9 mouse cellular contexts compared by ENCODE assay signal in the genomic region with DNA sequence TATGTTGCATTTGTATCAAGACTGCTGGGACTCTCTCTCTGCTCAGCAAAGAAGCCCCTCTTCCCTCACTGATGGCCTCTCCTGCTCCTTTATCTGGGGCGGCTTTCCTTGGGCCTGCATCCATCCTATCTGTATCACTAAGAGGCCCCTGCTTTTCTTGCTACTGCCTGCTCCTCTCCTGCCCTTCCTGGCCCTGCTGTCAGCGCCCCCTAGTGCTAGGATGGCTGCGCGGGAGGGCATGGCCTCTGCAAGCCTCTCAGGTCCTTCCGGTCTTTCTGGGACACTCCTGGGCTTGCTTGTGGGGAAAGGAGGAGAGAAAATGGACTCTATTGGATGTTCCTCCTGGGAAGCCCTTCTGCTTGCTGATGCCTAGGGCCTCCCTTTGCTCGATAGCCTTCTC. TPM values are rescaled to one million over a fixed set of nuclear protein-coding genes. Genes with fewer than 3 reads are reported as not detected.
A peak's percentile ranks its signal among the peaks of the same experiment; 100 is the strongest.
DNase-seq lines count a peak whose midpoint lies in the region; ATAC-seq lines count a peak whose summit lies in the region.
"Had no signal": no experiment of that assay in that cellular context is flagged by ENCODE, and none has a peak within 500 bp of the region (broad histone marks: within the 10 kb centered on the region; RNA-seq: fewer than 3 reads in every experiment).

No protein-coding gene starts in this region.

- H3K9ac ChIP-seq in stomach, embryonic 15.5 days = no peak overlapping the region

- ATAC-seq in cerebellum, adult (ENCODE audit: insufficient number of reproducible peaks, low FRiP score, low TSS enrichment) = no peak
- ATAC-seq in megakaryocyte progenitor cell, adult 5-6 weeks (replicated peaks; ENCODE audit: poor library complexity) = peak; percentile 90
- peak; percentile 18; the same call in 1 of the 2 replicates for ATAC-seq in stomach, embryonic 15.5 days (ENCODE audit: insufficient read depth, low FRiP score, low read depth)

- H3K4me2 ChIP-seq in stomach, embryonic 15.5 days = no peak overlapping the region

- H3K9me3 ChIP-seq in stomach, embryonic 15.5 days = no peaks in the 10 kb centered on the region

- no peaks in the 10 kb centered on the region for H3K36me3 ChIP-seq in stomach, embryonic 15.5 days

- H3K4me3 ChIP-seq in stomach, embryonic 15.5 days (replicated peaks) = no peak overlapping the region

- H3K4me1 ChIP-seq in stomach, embryonic 15.5 days = peaks cover 23% of the 10 kb centered on the region; the same call in 1 of the 2 replicates

- DNase-seq in cerebellum, adult 11 months = peak; percentile 42
- peak; percentile 72 for DNase-seq in ES-CJ7 (ENCODE audit: low read depth, low spot score)
- DNase-seq in cerebellum, adult 11-12 months = peak; percentile 30
- DNase-seq in gastrocnemius, postnatal 4 days (ENCODE audit: low spot score in 2 of 2) = peak; percentile 83 to 87
- DNase-seq in kidney, postnatal 4 days = peak; percentile 93 to 94

- no peak overlapping the region for H3K27ac ChIP-seq in stomach, embryonic 15.5 days

- WGBS in stomach, embryonic 15.5 days = 15% methylated on average over 6 of the region's 6 CpGs

- H3K27me3 ChIP-seq in stomach, embryonic 15.5 days (replicated peaks) = peaks cover 20% of the 10 kb centered on the region

RNA-seq across cellular contexts. Expression of a gene that starts 9.2 kb away (rescaled TPM):
- 10 to 100 TPM; 17.1 to 20.8 TPM for total RNA-seq in gastrocnemius, postnatal 4 days (2021)
- 0.10 TPM in 1 of 2 replicates, not detected in the other for total RNA-seq in megakaryocyte progenitor cell, adult 5-6 weeks (2015)
- not detected in 2 replicates for total RNA-seq in megakaryocyte progenitor cell, adult 5-6 weeks (2017)
- 6.0 and 6.6 TPM in 2 replicates for polyA plus RNA-seq in stomach, embryonic 15.5 days (2015; fragmentation: Nextera tagmentation; extraction: Ambion mirVana)

RNA-seq across cellular contexts. Expression of a gene that starts 27.0 kb away (rescaled TPM):
- not detected for total RNA-seq in gastrocnemius, postnatal 4 days (2021)
- not detected in 2 replicates for total RNA-seq in megakaryocyte progenitor cell, adult 5-6 weeks (2015)
- not detected in 2 replicates for total RNA-seq in megakaryocyte progenitor cell, adult 5-6 weeks (2017)
- polyA plus RNA-seq in stomach, embryonic 15.5 days (2015; fragmentation: Nextera tagmentation; extraction: Ambion mirVana) = not detected in 2 replicates
- total RNA-seq: left cerebral cortex, postnatal 14 days had no signal

Comparison
In these comparisons a context has a peak if more than half of its experiments do, and no peak if none do; other contexts are left out.
1. DNase-seq: peak in every context shown above with its lines; median percentile 94 in kidney, postnatal 4 days; 85 in gastrocnemius, postnatal 4 days; 72 in ES-CJ7; 42 in cerebellum, adult 11 months; 30 in cerebellum, adult 11-12 months.
2. RNA of a gene that starts 9.2 kb away (total RNA-seq): 17.1 to 20.8 TPM in gastrocnemius, postnatal 4 days; 0.10 TPM in megakaryocyte progenitor cell, adult 5-6 weeks; every median in the first group is over 10 times any median in the second.